Mouse (Mus musculus): ENCODE data around the gene Caml.
A peak's percentile ranks its signal among the peaks of the same experiment; 100 is the strongest.
"Not testable (repeated sequence)": the region's sequence is repeated elsewhere in the genome, so short reads cannot be mapped to it uniquely, and the experiment has no call there.

The Caml gene

GRCm38 (mm10) chr13:55622649-55623541, at the start of gene Caml:
TSS of gene Caml (plus strand) at chr13:55623005.
- DNase-seq (ENCODE audit: low spot score in 2 of 2) = peak; percentile 87 to 90

DNA sequence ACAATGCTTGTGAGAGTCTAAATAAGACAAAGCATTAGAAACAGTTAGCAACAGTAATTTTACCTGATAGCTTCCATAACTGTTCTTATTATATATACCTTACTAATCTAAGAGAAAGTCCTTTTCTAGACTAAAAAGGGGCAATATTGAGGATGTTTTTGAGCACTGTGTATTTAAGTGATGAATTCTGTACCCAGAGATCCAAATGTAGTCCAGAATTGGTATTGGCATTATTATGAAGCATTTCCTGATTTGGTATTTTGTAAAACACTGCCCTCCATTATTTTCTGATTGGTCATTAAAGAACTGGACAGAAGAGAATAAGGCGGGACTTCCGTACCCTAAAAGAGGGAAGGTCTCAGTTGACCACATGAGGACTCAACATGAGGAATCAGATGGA, 49.4 kb upstream of the Caml start, which contains the start of gene Tmed9:
TSS of gene Tmed9 (plus strand) at position 301 of the 400 bp plus-strand sequence.
- DNase-seq (ENCODE audit: low spot score in 2 of 2) = no peak

DNA sequence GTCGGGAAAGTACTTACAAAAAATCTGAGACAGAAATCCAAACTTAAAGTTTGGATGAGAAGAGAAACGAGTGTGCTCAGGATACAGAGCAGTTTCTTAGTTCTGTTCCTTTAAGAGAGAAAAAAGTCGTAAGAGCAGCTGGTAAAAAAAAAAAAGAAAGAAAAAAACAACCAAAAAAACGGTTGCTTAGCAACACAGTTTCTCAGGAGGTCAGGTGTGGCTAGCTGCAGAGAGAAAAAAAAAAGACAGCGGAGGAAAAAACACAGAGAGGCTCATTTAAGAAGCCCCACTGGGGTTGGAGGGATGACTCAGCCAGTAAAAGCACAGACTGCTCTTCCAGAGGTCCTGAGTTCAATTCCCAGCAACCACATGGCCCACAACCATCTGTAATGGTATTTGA, 48.5 kb upstream of the Caml start:
- no peak for DNase-seq (ENCODE audit: low spot score in 2 of 2)

DNA sequence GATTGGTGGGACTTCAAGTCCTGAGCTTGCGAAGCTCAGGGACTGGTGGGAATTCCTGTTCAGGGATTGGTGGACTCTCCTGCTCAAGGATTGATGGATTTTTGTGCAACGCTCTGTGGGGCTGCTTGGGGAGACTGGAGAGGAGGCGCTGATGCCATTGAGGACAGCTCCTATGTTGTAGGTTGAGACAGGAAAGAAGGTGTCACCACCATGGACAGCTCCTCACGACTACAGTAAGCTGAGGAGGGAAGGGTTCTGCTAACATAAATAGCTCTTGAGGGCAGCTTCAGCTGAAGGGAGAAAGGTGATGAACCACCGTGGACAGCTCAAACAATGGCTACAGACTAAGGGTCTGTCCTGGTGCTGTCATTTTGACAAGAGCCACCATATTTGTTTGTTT, 46.9 kb upstream of the Caml start:
- DNase-seq (ENCODE audit: low spot score in 2 of 2) = no peak

GRCm38 (mm10) chr13:55576872-55577271, 45.9 kb upstream of the Caml start:
- not testable (repeated sequence) for DNase-seq (ENCODE audit: low spot score in 2 of 2)

DNA sequence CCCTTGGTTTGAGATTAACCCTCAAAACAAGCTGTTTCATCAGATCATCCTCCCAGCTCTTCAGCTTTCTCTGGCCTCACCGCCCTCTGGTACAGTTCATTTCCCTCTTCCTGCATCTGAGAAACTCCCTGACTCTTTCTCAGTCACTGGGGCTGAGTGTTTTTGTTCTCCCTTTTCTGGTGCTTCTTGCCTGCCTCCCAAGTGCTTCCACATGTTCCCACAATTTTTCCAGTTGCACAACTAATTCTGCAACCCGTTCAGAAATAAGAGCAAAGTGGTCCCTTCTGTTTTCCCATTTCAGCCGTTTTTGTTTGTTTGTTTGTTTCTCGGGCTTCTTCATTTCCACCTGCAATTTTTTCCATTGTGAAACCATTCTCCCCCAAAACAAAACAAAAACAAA, 44.7 kb upstream of the Caml start:
- DNase-seq (ENCODE audit: low spot score in 2 of 2) = no peak

DNA sequence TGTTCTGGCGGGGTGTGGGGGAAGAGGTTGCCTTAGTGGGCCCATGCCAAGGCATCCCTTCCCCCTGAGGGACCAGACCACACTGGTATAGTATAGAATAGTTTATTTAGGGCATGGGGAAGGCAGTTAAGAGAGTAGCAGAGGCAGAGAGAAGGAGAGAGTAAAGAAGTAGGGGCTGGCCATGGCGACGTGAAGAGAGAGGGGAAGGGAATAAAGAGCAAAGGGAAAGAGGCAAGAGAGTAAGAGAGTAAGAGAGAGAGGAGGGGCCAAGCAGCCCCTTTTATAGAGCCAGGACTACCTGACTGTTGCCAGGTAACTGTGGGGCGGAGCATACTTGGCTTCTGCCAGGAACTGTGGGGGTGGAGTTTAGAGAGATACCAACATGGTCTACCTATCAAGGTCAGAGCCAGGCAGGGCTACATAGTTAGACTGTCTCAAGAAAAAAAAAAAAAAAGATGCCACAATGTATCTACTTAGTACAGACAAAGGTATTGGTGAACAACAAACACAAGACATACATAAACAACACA, 30.8 kb upstream of the Caml start:
- DNase-seq (ENCODE audit: low spot score in 2 of 2) = no peak

- DNase-seq (ENCODE audit: low spot score in 2 of 2) = peak; percentile 95 to 98
These were observed 30.1 kb upstream of the Caml start for GRCm38 (mm10) chr13:55592512-55593253.

GRCm38 (mm10) chr13:55593254-55593747, 29.5 kb upstream of the Caml start:
- no peak for DNase-seq (ENCODE audit: low spot score in 2 of 2)

GRCm38 (mm10) chr13:55595375-55595774, 27.4 kb upstream of the Caml start:
- no peak for DNase-seq (ENCODE audit: low spot score in 2 of 2)

DNA sequence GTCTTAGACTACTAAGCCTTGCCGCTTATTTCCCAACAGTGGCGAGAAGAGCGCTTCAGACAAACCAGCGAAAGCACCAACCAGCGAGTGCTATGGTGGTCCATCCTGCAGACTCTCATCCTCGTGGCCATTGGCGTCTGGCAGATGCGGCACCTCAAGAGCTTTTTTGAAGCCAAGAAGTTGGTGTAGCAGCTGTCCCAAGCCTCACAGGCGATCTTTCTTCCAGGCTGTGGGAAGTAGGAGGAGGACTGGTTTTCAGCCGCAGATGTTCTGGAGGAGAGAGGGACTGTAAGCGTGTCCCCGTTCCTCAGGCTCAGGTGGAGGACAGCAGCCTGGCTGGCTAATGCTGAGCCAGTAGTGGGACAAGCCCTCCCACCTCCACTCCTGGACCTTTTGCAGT, 26.0 kb upstream of the Caml start:
- DNase-seq (ENCODE audit: low spot score in 2 of 2) = no peak

DNA sequence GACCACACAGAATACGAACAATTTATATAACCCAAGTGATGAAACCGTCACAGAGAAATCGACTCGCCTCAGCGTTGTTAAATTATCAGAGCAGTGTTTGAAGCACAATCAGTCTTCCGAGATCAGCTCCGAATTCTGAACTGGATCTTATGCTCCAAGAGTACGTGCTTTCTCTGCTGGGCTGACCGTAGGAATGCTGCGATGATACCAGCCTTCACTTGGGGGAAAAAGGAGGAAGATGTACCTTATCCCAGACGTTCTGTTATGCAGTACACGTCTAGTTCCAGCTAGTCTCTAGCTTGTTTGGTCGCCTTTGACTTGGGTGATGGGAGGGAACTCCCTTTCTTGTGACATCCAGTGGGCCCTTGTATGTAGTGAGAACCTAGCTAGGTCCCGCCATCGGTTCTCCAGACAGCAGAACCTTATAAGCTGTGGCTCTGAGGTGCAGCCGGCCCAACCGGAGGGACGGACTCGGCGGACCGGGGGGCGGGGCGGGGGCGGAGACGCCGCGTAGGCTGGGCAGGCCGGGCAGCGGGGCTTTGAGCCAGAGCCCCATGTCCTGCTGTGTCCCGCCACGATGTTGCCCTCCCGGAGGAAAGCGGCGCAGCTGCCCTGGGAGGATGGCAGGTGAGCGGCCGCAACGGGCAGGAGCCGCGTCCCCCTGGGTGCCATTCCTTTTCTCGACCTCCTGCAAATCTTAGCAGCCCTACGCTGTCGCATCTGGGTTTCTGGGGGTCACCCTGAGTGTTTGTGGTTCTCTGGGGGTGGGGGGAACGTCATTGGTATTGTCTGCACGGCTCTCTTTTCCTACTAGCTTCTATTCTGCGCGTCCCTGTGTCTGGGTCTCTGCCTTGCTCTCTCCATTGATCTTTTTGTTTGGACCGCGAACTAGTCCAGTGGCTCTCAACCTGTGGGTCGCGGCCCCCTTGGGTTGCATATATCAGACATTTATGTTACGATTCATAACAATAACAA, 23.0 kb upstream of the Caml start, which contains the start of gene B4galt7:
TSS of gene B4galt7 (plus strand) at position 331 of the 975 bp plus-strand sequence.
- peak; percentile 88 to 94 for DNase-seq (ENCODE audit: low spot score in 2 of 2)

DNA sequence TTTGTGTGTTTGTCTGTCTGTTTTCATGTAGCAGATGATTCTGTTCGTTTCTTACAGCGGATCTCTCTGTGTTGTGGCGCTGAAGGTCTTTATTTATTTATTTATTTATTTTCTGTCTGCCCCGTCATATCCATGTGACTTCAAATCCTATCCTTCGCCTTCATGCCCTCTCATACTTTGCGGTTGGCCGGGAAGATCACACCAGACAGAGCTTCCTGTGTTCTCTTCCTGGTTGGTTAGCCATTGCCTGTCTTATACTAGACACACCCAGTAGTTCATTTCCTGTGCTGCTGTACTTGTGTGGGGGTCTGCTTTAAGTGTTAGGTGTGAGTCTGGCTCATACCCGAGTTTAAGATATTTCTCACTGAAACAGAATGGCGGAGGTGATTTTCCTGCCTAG, 22.1 kb upstream of the Caml start:
- no peak for DNase-seq (ENCODE audit: low spot score in 2 of 2)

GRCm38 (mm10) chr13:55601611-55602010, 21.2 kb upstream of the Caml start:
- peak; percentile 82 to 94 for DNase-seq (ENCODE audit: low spot score in 2 of 2)

- no peak for DNase-seq (ENCODE audit: low spot score in 2 of 2)
These were observed 18.2 kb upstream of the Caml start for GRCm38 (mm10) chr13:55604606-55605005.

DNA sequence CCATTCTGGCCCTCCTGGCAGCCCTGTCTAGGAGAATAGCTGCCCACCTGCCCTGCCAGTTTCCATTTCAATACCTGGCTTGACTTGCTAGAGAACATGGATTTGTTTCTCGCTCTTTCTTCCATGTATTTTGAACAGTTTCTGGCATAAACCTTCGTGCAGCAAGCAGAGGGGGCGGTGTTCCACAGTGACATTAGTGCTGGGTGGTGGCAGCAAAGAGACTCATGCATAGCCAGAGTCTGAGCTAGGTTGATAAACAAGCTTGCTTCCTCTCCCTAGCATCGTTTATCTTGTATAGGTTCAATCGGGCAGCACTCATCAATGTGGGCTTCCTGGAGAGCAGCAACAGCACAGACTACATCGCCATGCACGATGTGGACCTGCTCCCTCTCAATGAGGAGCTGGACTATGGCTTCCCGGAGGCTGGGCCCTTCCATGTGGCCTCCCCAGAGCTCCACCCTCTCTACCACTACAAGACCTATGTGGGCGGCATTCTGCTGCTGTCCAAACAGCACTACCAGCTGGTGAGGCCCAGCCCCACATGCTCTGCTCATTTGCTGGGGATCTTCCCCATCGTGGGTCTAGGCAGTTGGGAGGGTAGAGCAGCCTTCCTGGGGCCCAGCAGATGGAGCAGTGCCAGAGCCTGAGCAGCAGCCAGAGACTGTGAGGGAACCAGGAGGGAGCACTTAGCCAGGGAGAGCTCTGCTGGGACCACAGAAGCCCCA, 15.7 kb upstream of the Caml start:
- no peak for DNase-seq (ENCODE audit: low spot score in 2 of 2)

DNA sequence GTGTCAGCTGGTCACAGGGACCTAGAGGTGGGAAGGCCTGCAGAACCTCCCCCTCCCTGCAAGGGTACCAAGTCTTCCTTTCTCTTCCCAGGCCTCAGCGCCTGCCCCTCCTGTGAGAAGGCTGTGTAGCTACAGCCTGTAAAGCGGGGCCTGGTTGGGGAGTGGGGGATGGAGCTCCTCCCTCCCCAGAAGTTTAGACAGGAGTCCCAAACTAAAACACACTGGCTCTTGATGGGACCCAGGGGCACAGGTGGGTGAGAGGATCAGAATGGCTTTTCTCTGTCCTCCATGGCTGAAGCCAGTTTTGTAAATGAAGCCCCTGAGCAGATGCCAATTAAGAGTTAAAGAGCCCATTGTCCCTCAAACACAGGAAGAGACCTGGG, 15.2 kb upstream of the Caml start:
- no peak for DNase-seq (ENCODE audit: low spot score in 2 of 2)

- DNase-seq (ENCODE audit: low spot score in 2 of 2) = no peak
These were observed 10.8 kb upstream of the Caml start for GRCm38 (mm10) chr13:55611996-55612395.

- no peak for DNase-seq (ENCODE audit: low spot score in 2 of 2)
These were observed 9.3 kb upstream of the Caml start for GRCm38 (mm10) chr13:55613471-55613870.

GRCm38 (mm10) chr13:55619328-55619727, 3.5 kb upstream of the Caml start:
- DNase-seq (ENCODE audit: low spot score in 2 of 2) = no peak

Data from spleen, postnatal 4 days (tissue).